Comparison of ENCODE assay signal across 10 mouse cellular contexts in genomic region chr4:100009211-100009678, GRCm38 (mm10).
DNase-seq lines count a peak whose midpoint lies in the region; ATAC-seq and TF ChIP-seq lines count a peak whose summit lies in the region.
"Had no signal": no experiment of that assay in that cellular context is flagged by ENCODE, and none has a peak within 500 bp of the region (broad histone marks: within the 10 kb centered on the region; RNA-seq: fewer than 3 reads in every experiment).

No protein-coding gene starts in this region.

- WGBS in liver, adult 2 months: 51% methylated on average over 8 of the region's 8 CpGs
- WGBS in liver, embryonic 12.5 days (ENCODE audit: insufficient replicate concordance): 65% methylated on average over 8 of the region's 8 CpGs
- 40% methylated on average over 8 of the region's 8 CpGs for WGBS in embryonic facial prominence, embryonic 14.5 days
- 47% methylated on average over 8 of the region's 8 CpGs for WGBS in kidney, postnatal 0 days
- 40% methylated on average over 8 of the region's 8 CpGs for WGBS in stomach, embryonic 15.5 days

- intact Hi-C loops in left cerebral cortex, postnatal 10 days (cut with DNase I): loop anchor here (5.0 kb wide), 1 partner anchor 528 kb away; no protein-coding TSS in a partner anchor

- no peak for ATAC-seq in liver, embryonic 12.5 days
- peak; percentile 67 for ATAC-seq in embryonic facial prominence, embryonic 14.5 days (ENCODE audit: low read depth)
- no peak; the same call in 1 of the 2 replicates for ATAC-seq in kidney, postnatal 0 days (replicated peaks; ENCODE audit: low FRiP score, low read depth)
- no peak for ATAC-seq in stomach, embryonic 15.5 days (ENCODE audit: insufficient read depth, low FRiP score, low read depth)

- H3K9me3 ChIP-seq in liver, embryonic 12.5 days (replicated peaks): no peaks in the 10 kb centered on the region
- no peaks in the 10 kb centered on the region for H3K9me3 ChIP-seq in embryonic facial prominence, embryonic 14.5 days (ENCODE audit: control insufficient read depth, low read length)
- no peaks in the 10 kb centered on the region for H3K9me3 ChIP-seq in kidney, postnatal 0 days (replicated peaks; ENCODE audit: low read length)
- no peaks in the 10 kb centered on the region for H3K9me3 ChIP-seq in stomach, embryonic 15.5 days

- H3K9ac ChIP-seq in liver, adult 2 months (ENCODE audit: low read depth, low read length): no peak overlapping the region
- H3K9ac ChIP-seq in liver, embryonic 12.5 days: no peak overlapping the region
- no peak overlapping the region for H3K9ac ChIP-seq in embryonic facial prominence, embryonic 14.5 days (ENCODE audit: low read depth, low read length)
- 0 out of 2 replicates have a peak overlapping the region, but pooled peaks have one; percentile 1 for H3K9ac ChIP-seq in kidney, postnatal 0 days (ENCODE audit: low read depth, low read length)
- H3K9ac ChIP-seq in stomach, embryonic 15.5 days: no peak overlapping the region

- no peaks in the 10 kb centered on the region for H3K36me3 ChIP-seq in liver, adult 2 months (ENCODE audit: control insufficient read depth, insufficient read depth, low read length)
- no peaks in the 10 kb centered on the region for H3K36me3 ChIP-seq in liver, embryonic 12.5 days
- H3K36me3 ChIP-seq in embryonic facial prominence, embryonic 14.5 days (ENCODE audit: control insufficient read depth, insufficient read depth, low read length): no peaks in the 10 kb centered on the region
- H3K36me3 ChIP-seq in kidney, postnatal 0 days (ENCODE audit: insufficient read depth, low read length): no peaks in the 10 kb centered on the region
- no peaks in the 10 kb centered on the region for H3K36me3 ChIP-seq in stomach, embryonic 15.5 days

- peaks cover 17% of the 10 kb centered on the region for H3K4me1 ChIP-seq in liver, adult 2 months (ENCODE audit: control insufficient read depth, insufficient read depth, low read length)
- no peaks in the 10 kb centered on the region for H3K4me1 ChIP-seq in liver, embryonic 12.5 days
- H3K4me1 ChIP-seq in embryonic facial prominence, embryonic 14.5 days (ENCODE audit: control insufficient read depth, insufficient read depth, low read length): no peaks in the 10 kb centered on the region
- no peaks in the 10 kb centered on the region for H3K4me1 ChIP-seq in kidney, postnatal 0 days (replicated peaks; ENCODE audit: insufficient read depth, low read length)
- H3K4me1 ChIP-seq in stomach, embryonic 15.5 days: peaks cover 5% of the 10 kb centered on the region

- no peak for TF ChIP-seq POLR2A in liver, adult 2 months (IDR thresholded peaks at IDR 0.05; ENCODE audit: extremely low read depth, insufficient read depth, low read length)

- DNase-seq in liver, adult 2 months (ENCODE audit: extremely low read depth, low read depth, low spot score): no peak
- peak; percentile 82 for DNase-seq in embryonic facial prominence, embryonic 14.5 days (ENCODE audit: low spot score)
- DNase-seq in kidney, postnatal 0 days (ENCODE audit: low spot score): peak; percentile 39
- no peak for DNase-seq in left cerebral cortex, postnatal 10 days (ENCODE audit: extremely low spot score in 1 of 2, low spot score in 2 of 2)
- no peak for DNase-seq in testis, postnatal 14 days (ENCODE audit: low spot score)
- DNase-seq: cerebellum, adult 9-10 months had no signal

- no peak overlapping the region for H3K4me3 ChIP-seq in liver, adult 2 months (ENCODE audit: insufficient read depth, low read depth, low read length)
- H3K4me3 ChIP-seq in liver, embryonic 12.5 days: no peak overlapping the region
- no peak overlapping the region for H3K4me3 ChIP-seq in embryonic facial prominence, embryonic 14.5 days (ENCODE audit: low read depth, low read length)
- no peak overlapping the region for H3K4me3 ChIP-seq in kidney, postnatal 0 days (replicated peaks; ENCODE audit: low read depth, low read length)
- H3K4me3 ChIP-seq in stomach, embryonic 15.5 days (replicated peaks): no peak overlapping the region
- H3K4me3 ChIP-seq: left cerebral cortex, adult 2 months had no signal

- H3K27me3 ChIP-seq in liver, adult 2 months (ENCODE audit: control insufficient read depth, insufficient read depth, low read length): no peaks in the 10 kb centered on the region
- H3K27me3 ChIP-seq in liver, embryonic 12.5 days (replicated peaks): no peaks in the 10 kb centered on the region
- H3K27me3 ChIP-seq in embryonic facial prominence, embryonic 14.5 days (replicated peaks; ENCODE audit: control insufficient read depth, insufficient read depth, low read length): no peaks in the 10 kb centered on the region
- no peaks in the 10 kb centered on the region for H3K27me3 ChIP-seq in kidney, postnatal 0 days (ENCODE audit: insufficient read depth, low read length)
- H3K27me3 ChIP-seq in stomach, embryonic 15.5 days (replicated peaks): no peaks in the 10 kb centered on the region
- H3K27me3 ChIP-seq: Patski had no signal

- no peaks in the 10 kb centered on the region for H3K79me2 ChIP-seq in liver, adult 2 months (ENCODE audit: control insufficient read depth, insufficient read depth, low read length)

- no peak for TF ChIP-seq CTCF in liver, adult 2 months (IDR thresholded peaks at IDR 0.05; ENCODE audit: low read depth, low read length)
- no peak for TF ChIP-seq CTCF in kidney, postnatal 0 days (IDR thresholded peaks at IDR 0.05; ENCODE audit: low read depth)

- H3K27ac ChIP-seq in liver, adult 2 months (replicated peaks; ENCODE audit: insufficient read depth, low read depth, low read length): peak overlapping the region; percentile 76
- no peak overlapping the region for H3K27ac ChIP-seq in liver, embryonic 12.5 days
- no peak overlapping the region for H3K27ac ChIP-seq in embryonic facial prominence, embryonic 14.5 days (replicated peaks; ENCODE audit: low read depth, low read length)
- no peak overlapping the region for H3K27ac ChIP-seq in kidney, postnatal 0 days
- peak overlapping the region; percentile 13; the same call in 1 of the 2 replicates for H3K27ac ChIP-seq in stomach, embryonic 15.5 days
- H3K27ac ChIP-seq: left cerebral cortex, adult 2 months had no signal

- no peak overlapping the region for H3K4me2 ChIP-seq in liver, embryonic 12.5 days
- H3K4me2 ChIP-seq in embryonic facial prominence, embryonic 14.5 days (ENCODE audit: low read depth, low read length): no peak overlapping the region
- H3K4me2 ChIP-seq in kidney, postnatal 0 days (ENCODE audit: low read length): no peak overlapping the region
- H3K4me2 ChIP-seq in stomach, embryonic 15.5 days: no peak overlapping the region

Comparison
In these comparisons a context has a peak if more than half of its experiments do, and no peak if none do; other contexts are left out.
1. H3K27ac ChIP-seq: peak in liver, adult 2 months (single experiment) and stomach, embryonic 15.5 days (single experiment); none in liver, embryonic 12.5 days (single experiment), embryonic facial prominence, embryonic 14.5 days (single experiment) and kidney, postnatal 0 days (single experiment).
2. DNase-seq: peak in embryonic facial prominence, embryonic 14.5 days (single experiment) and kidney, postnatal 0 days (single experiment); none in liver, adult 2 months (single experiment), left cerebral cortex, postnatal 10 days (0 of 2) and testis, postnatal 14 days (single experiment).